Mouse (Mus musculus) liver, embryonic 13.5 days (tissue): ENCODE measurements around the gene Guca1b. TPM values are rescaled to one million over a fixed set of nuclear protein-coding genes. Genes with fewer than 3 reads are reported as not detected.
A peak's percentile ranks its signal among the peaks of the same experiment; 100 is the strongest.

ENCODE experiments used
- ATAC-seq: fragments of 200-750 bp; cut with Nextera tagmentation; 2 replicates; pipeline ENCODE4 v1.8.0; 2017; ENCODE audit warnings: low read depth, mild to moderate bottlenecking, moderate number of reproducible peaks, moderate library complexity
- DNase-seq: peaks from one replicate; pipeline ENCODE4 v3.0.0; 2022
- H3K27ac ChIP-seq: fragments of 300-500 bp; sonication (generic); 2 replicates; pipeline ENCODE4 v1.5.1; 2015; ENCODE audit warnings: moderate library complexity, mild to moderate bottlenecking, inconsistent platforms
- H3K27me3 ChIP-seq: fragments of 300-500 bp; sonication (generic); 2 replicates; pipeline ENCODE4 v1.6.1; 2015; ENCODE audit warnings: mild to moderate bottlenecking, inconsistent platforms
- H3K36me3 ChIP-seq: fragments of 300-500 bp; sonication (generic); 2 replicates; pipeline ENCODE4 v1.6.1; 2015; ENCODE audit warnings: mild to moderate bottlenecking, inconsistent platforms
- H3K4me1 ChIP-seq: fragments of 300-500 bp; sonication (generic); replicated peaks from 2 replicates; pipeline ENCODE4 v1.6.1; 2015; ENCODE audit warnings: inconsistent platforms
- H3K4me2 ChIP-seq: fragments of 300-500 bp; sonication (generic); 2 replicates; pipeline ENCODE4 v1.6.1; 2015; ENCODE audit warnings: inconsistent platforms, mild to moderate bottlenecking, moderate library complexity
- H3K4me3 ChIP-seq: fragments of 300-500 bp; sonication (generic); replicated peaks from 2 replicates; pipeline ENCODE4 v1.5.1; 2015; ENCODE audit warnings: mild to moderate bottlenecking, inconsistent platforms
- H3K9ac ChIP-seq: fragments of 300-500 bp; sonication (generic); 2 replicates; pipeline ENCODE4 v1.6.1; 2015; ENCODE audit warnings: mild to moderate bottlenecking, inconsistent platforms
- H3K9me3 ChIP-seq: fragments of 300-500 bp; sonication (generic); replicated peaks from 2 replicates; pipeline ENCODE4 v1.6.1; 2016; ENCODE audit warnings: inconsistent platforms
- WGBS: fragments of 180-500 bp; shearing (Covaris S2); methylation state at CpG from one replicate; pipeline ENCODE4 v1.1.7; 2015; ENCODE audit not compliant: insufficient replicate concordance; 5-methylcytosine and 5-hydroxymethylcytosine counted together
- polyA plus RNA-seq: library from polyadenylated mRNA; unstranded; fragments of >200 nt; fragmentation: Nextera tagmentation; extraction: Ambion mirVana; gene quantifications from 2 replicates; pipeline ENCODE4 v1.2.1, GENCODE M21; 2015

Guca1b gene
- polyA plus RNA-seq, result 0.43 and 0.58 TPM in 2 replicates

- no peak within 1 kb of the TSS for H3K4me2 ChIP-seq
- no peak within 1 kb of the TSS for H3K9ac ChIP-seq
- WGBS, result 48% methylated on average over 10 of the region's 10 CpGs
- ATAC-seq (no peak), DNase-seq (no peak)
- peaks cover 5% of the 10 kb centered on the region; the same call in 1 of the 2 replicates for H3K36me3 ChIP-seq
- H3K4me1 ChIP-seq, result no peaks in the 10 kb centered on the region
- H3K9me3 ChIP-seq, result no peaks in the 10 kb centered on the region
- H3K27ac ChIP-seq, result no peak within 1 kb of the TSS
- H3K4me3 ChIP-seq, result no peak within 1 kb of the TSS
- H3K27me3 ChIP-seq, result 0 out of 2 replicates have a peak, but pooled peaks cover 3% of the 10 kb centered on the region
Observed at GRCm38 (mm10) chr17:47385145-47385544, at the start of gene Guca1b. Guca1b (plus strand) TSS chr17:47385393.

GRCm38 (mm10) chr17:47343121-47343520 lies 42.1 kb upstream of the Guca1b start:
- Histone ChIP-seq H3K9ac (no peak overlapping the region), H3K36me3 (peaks cover 21% of the 10 kb centered on the region), H3K9me3 (no peaks in the 10 kb centered on the region), H3K27ac (no peak overlapping the region), H3K4me2 (no peak overlapping the region), H3K27me3 (no peaks in the 10 kb centered on the region), H3K4me1 (no peaks in the 10 kb centered on the region), H3K4me3 (no peak overlapping the region)
- ATAC-seq, result no peak
- WGBS, result 60% methylated on average over 2 of the region's 2 CpGs
- DNase-seq, result no peak

GRCm38 (mm10) chr17:47349721-47350319 lies 35.4 kb upstream of the Guca1b start:
- DNase-seq (no peak), ATAC-seq (no peak)
- H3K4me3 ChIP-seq, result no peak overlapping the region
- no peak overlapping the region for H3K9ac ChIP-seq
- H3K27ac ChIP-seq, result no peak overlapping the region
- WGBS, result 73% methylated on average over 3 of the region's 3 CpGs
- no peaks in the 10 kb centered on the region for H3K27me3 ChIP-seq
- H3K36me3 ChIP-seq, result peaks cover 42% of the 10 kb centered on the region
- no peaks in the 10 kb centered on the region for H3K4me1 ChIP-seq
- peaks cover 18% of the 10 kb centered on the region for H3K9me3 ChIP-seq
- no peak overlapping the region for H3K4me2 ChIP-seq

DNA sequence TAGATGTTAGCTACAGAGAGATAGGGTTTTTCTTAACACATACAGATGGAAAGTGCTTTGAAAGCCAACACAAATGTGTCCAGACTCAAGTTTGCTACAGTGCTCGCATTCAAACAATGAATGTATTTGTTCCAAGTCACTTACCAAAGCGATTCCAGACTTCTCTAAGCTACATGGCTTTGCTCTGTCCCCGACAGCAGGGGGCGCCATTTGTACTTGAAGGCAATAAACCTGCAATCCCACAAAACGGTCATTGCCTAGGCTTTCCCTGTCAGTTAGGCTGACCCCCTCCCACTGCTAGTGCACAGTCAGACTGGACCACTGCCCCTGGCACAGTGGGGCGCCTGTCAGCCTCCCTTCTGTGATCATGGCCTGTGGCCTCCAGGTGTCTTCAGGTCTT lies 25.2 kb upstream of the Guca1b start:
- Histone ChIP-seq H3K27ac (no peak overlapping the region), H3K4me2 (no peak overlapping the region), H3K4me3 (no peak overlapping the region), H3K4me1 (no peaks in the 10 kb centered on the region), H3K27me3 (no peaks in the 10 kb centered on the region), H3K9ac (no peak overlapping the region), H3K9me3 (no peaks in the 10 kb centered on the region), H3K36me3 (peaks cover 2% of the 10 kb centered on the region; the same call in 1 of the 2 replicates)
- WGBS, result 28% methylated on average over 6 of the region's 6 CpGs
- ATAC-seq, result no peak
- peak; percentile 53 for DNase-seq

- no peaks in the 10 kb centered on the region; the same call in 1 of the 2 replicates for H3K27me3 ChIP-seq
- H3K9ac ChIP-seq, result no peak overlapping the region
- no peak overlapping the region for H3K4me3 ChIP-seq
- H3K9me3 ChIP-seq, result no peaks in the 10 kb centered on the region
- H3K27ac ChIP-seq, result no peak overlapping the region
- H3K4me2 ChIP-seq, result no peak overlapping the region
- H3K4me1 ChIP-seq, result no peaks in the 10 kb centered on the region
- no peak for DNase-seq
- no peak for ATAC-seq
- H3K36me3 ChIP-seq, result no peaks in the 10 kb centered on the region
- 57% methylated on average over 11 of the region's 11 CpGs for WGBS
Observed at GRCm38 (mm10) chr17:47361343-47361742, 23.9 kb upstream of the Guca1b start.

DNA sequence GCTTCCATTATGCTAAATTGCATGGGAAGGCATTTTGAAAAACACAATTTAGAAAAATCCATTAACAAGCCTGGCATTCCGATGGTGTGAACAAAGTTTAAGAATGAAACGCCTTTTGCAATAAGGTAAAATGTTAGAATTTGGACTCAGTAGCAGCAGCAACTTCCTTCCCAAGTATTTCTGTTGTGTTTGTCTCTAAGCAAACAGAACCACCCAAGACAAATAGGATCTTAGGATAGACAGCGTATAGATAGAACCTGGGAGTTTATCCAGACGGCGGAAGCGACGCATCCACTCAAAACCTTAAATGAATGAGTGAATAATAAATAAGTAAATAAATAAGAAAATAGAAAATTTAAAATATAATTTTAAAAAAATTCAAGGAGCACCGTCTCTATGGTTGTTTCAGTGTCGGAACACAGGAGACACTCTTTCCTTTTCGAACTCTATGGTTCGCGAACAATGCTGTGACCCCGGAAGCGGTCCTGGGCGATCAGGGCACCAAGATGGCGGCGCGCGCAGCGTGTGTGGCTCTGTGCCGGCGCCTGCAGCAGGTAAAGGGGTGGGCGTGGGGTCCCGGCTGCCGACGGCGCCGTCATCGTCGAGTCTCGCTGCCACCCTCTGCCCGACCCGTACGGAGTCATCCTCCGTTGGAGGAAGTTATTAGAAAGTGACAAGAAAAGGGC lies 16.6 kb upstream of the Guca1b start, which contains the start of gene Mrps10:
TSS of gene Mrps10 (plus strand) at position 487 of the 686 bp plus-strand sequence.
- whole genome bisulfite sequencing, result 4% methylated on average over 35 of the region's 35 CpGs
- Histone ChIP-seq H3K9ac (peak within 1 kb of the TSS; percentile 78), H3K4me2 (peak within 1 kb of the TSS; percentile 81), H3K27me3 (no peaks in the 10 kb centered on the region; the same call in 1 of the 2 replicates), H3K4me1 (peaks cover 31% of the 10 kb centered on the region), H3K9me3 (no peaks in the 10 kb centered on the region), H3K4me3 (peak within 1 kb of the TSS; percentile 84), H3K36me3 (peaks cover 14% of the 10 kb centered on the region), H3K27ac (no peak within 1 kb of the TSS)
- DNase-seq, result peak; percentile 79
- peak; percentile 86 for ATAC-seq

DNA sequence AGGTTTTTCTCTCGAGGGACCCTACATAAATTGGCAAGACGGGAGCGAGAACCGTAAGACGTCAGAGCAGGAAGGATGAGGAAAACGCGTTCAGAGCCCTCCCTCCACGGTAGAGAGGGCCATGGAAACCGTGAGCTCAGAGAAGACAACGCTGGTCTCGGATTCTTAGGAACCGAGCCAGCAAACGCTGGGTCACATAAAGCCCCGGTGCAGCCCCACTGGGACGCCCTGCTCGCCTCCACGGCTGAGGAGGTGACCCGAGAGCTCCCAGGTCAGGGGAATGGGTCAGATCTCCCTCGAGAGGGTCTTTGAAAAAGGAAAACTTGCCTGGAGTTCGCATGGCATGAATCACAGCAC lies 16.1 kb upstream of the Guca1b start:
- no peak for DNase-seq

GRCm38 (mm10) chr17:47371451-47371850 lies 13.7 kb upstream of the Guca1b start:
- H3K36me3 ChIP-seq, result peaks cover 43% of the 10 kb centered on the region
- 10% methylated on average over 4 of the region's 4 CpGs for WGBS
- 0 out of 2 replicates have a peak, but pooled peaks have one; percentile 49 for ATAC-seq
- H3K4me3 ChIP-seq, result no peak overlapping the region
- no peak overlapping the region for H3K4me2 ChIP-seq
- no peak overlapping the region for H3K9ac ChIP-seq
- H3K27ac ChIP-seq, result no peak overlapping the region
- peaks cover 31% of the 10 kb centered on the region for H3K4me1 ChIP-seq
- H3K9me3 ChIP-seq, result no peaks in the 10 kb centered on the region
- H3K27me3 ChIP-seq, result no peaks in the 10 kb centered on the region
- DNase-seq, result peak; percentile 52

More for the DNA sequence above, 16.1 kb upstream of the Guca1b start:
- peaks cover 31% of the 10 kb centered on the region for H3K4me1 ChIP-seq
- peaks cover 19% of the 10 kb centered on the region for H3K36me3 ChIP-seq
- H3K4me3 ChIP-seq, result peak overlapping the region; percentile 84
- H3K27me3 ChIP-seq, result no peaks in the 10 kb centered on the region; the same call in 1 of the 2 replicates
- H3K4me2 ChIP-seq, result peak overlapping the region; percentile 81
- ATAC-seq, result peak; percentile 62
- no peak overlapping the region for H3K27ac ChIP-seq
- H3K9me3 ChIP-seq, result no peaks in the 10 kb centered on the region
- 2% methylated on average over 20 of the region's 20 CpGs for WGBS
- H3K9ac ChIP-seq, result peak overlapping the region; percentile 78

- Histone ChIP-seq H3K9ac (no peak overlapping the region), H3K4me1 (peaks cover 26% of the 10 kb centered on the region), H3K4me3 (no peak overlapping the region), H3K27me3 (no peaks in the 10 kb centered on the region), H3K27ac (no peak overlapping the region), H3K36me3 (peaks cover 67% of the 10 kb centered on the region), H3K4me2 (no peak overlapping the region), H3K9me3 (no peaks in the 10 kb centered on the region)
- 74% methylated on average over 6 of the region's 6 CpGs for WGBS
- ATAC-seq (no peak), DNase-seq (no peak)
Observed at GRCm38 (mm10) chr17:47373991-47374390, 11.2 kb upstream of the Guca1b start.

DNA sequence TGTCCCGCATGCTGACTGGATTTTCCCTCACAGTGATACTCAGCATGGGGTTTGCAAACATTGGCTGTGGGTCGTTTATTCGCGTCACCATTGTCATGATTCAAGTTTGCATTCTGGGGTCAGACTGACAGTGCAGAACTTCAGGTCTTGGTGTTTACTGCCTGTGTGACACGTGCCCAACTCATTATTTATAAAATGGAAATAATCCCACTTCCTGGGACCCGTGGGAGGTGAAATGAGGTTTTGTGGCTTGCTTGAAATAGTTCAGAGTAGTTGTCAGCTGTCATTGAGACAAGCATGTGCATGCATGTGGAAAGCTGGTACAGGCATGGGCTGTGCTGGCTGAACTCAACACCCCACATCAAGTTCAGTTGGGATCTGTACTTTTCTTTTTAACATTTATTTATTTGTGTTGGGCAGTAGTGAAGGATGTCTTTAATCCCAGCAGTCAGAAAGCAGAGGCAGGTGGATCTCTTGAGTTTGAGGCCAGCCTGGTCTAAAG lies 8.4 kb upstream of the Guca1b start:
- H3K27ac ChIP-seq, result no peak overlapping the region
- WGBS, result 74% methylated on average over 6 of the region's 6 CpGs
- H3K9ac ChIP-seq, result no peak overlapping the region
- H3K9me3 ChIP-seq, result no peaks in the 10 kb centered on the region
- DNase-seq (no peak), ATAC-seq (no peak)
- H3K4me1 ChIP-seq, result no peaks in the 10 kb centered on the region
- no peaks in the 10 kb centered on the region for H3K27me3 ChIP-seq
- no peak overlapping the region for H3K4me2 ChIP-seq
- no peak overlapping the region for H3K4me3 ChIP-seq
- peaks cover 79% of the 10 kb centered on the region for H3K36me3 ChIP-seq

- Histone ChIP-seq H3K4me1 (no peaks in the 10 kb centered on the region), H3K27me3 (no peaks in the 10 kb centered on the region), H3K4me2 (no peak overlapping the region), H3K4me3 (no peak overlapping the region), H3K9ac (no peak overlapping the region), H3K36me3 (peaks cover 69% of the 10 kb centered on the region), H3K9me3 (no peaks in the 10 kb centered on the region), H3K27ac (no peak overlapping the region)
- no peak for DNase-seq
- WGBS, result 84% methylated on average over 15 of the region's 15 CpGs
- no peak for ATAC-seq
Observed at GRCm38 (mm10) chr17:47378133-47378532, 7.1 kb upstream of the Guca1b start.
